Mouse (Mus musculus): ENCODE measurements around the gene Cd200r4. TPM values are rescaled to one million over a fixed set of nuclear protein-coding genes. Genes with fewer than 3 reads are reported as not detected.

Cd200r4 gene
- not detected in 2 replicates for polyA plus RNA-seq (2012; ENCODE audit: insufficient read depth, insufficient read length, low replicate concordance, missing spikeins)

DNA sequence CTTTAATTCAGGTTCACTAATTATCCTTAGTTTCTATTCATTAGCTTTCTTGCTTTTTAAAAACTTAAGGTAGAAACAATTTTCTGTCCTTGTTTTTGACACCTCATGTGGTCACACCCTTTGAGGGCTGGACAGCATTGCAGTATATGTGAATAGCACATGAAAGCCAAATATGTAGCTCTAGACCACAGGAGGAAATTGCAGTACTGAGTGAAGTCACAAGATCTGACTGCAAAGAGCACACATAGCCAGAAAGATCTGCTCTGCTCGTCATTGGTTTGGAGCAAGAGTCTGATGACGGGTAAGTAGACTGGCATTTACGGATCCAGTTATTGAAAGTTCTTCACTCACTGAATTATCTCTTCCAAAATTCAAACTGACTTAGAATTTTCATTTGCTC lies at the start of gene Cd200r4:
Gene Cd200r4, plus strand, starts transcription at position 190 of the 400 bp plus-strand sequence.
- Histone ChIP-seq H3K4me1 (ENCODE audit: control insufficient read depth, insufficient read depth, low read length) (no peaks in the 10 kb centered on the region), H3K4me3 (ENCODE audit: insufficient read depth, low read depth, low read length) (no peak within 1 kb of the TSS), H3K27ac (ENCODE audit: insufficient read depth, low read depth, low read length) (no peak within 1 kb of the TSS)
- TF ChIP-seq POLR2A (IDR thresholded peaks at IDR 0.05; ENCODE audit: insufficient read depth, low read depth, low read length) = no peak
- TF ChIP-seq CTCF (IDR thresholded peaks at IDR 0.05; ENCODE audit: insufficient read depth, low read depth, low read length) = no peak
- 93% methylated on average over 3 of the region's 3 CpGs for WGBS

GRCm38 (mm10) chr16:44761811-44762210 lies 49.7 kb upstream of the Cd200r4 start:
- Histone ChIP-seq H3K4me1 (ENCODE audit: control insufficient read depth, insufficient read depth, low read length) (no peaks in the 10 kb centered on the region), H3K4me3 (ENCODE audit: insufficient read depth, low read depth, low read length) (no peak overlapping the region), H3K27ac (ENCODE audit: insufficient read depth, low read depth, low read length) (no peak overlapping the region)
- TF ChIP-seq POLR2A (IDR thresholded peaks at IDR 0.05; ENCODE audit: insufficient read depth, low read depth, low read length) (no peak), CTCF (IDR thresholded peaks at IDR 0.05; ENCODE audit: insufficient read depth, low read depth, low read length) (no peak)
- whole genome bisulfite sequencing = 55% methylated on average over 1 of the region's 1 CpGs

- WGBS = 79% methylated on average over 22 of the region's 22 CpGs
- TF ChIP-seq POLR2A (IDR thresholded peaks at IDR 0.05; ENCODE audit: insufficient read depth, low read depth, low read length) = no peak
- no peak for TF ChIP-seq CTCF (IDR thresholded peaks at IDR 0.05; ENCODE audit: insufficient read depth, low read depth, low read length)
- H3K27ac ChIP-seq (ENCODE audit: insufficient read depth, low read depth, low read length) = no peak within 1 kb of the TSS
- no peaks in the 10 kb centered on the region for H3K4me1 ChIP-seq (ENCODE audit: control insufficient read depth, insufficient read depth, low read length)
- H3K4me3 ChIP-seq (ENCODE audit: insufficient read depth, low read depth, low read length) = no peak within 1 kb of the TSS
Measured at GRCm38 (mm10) chr16:44765555-44766319, 45.8 kb upstream of the Cd200r4 start, which contains the start of gene Cd200r1. TSS of gene Cd200r1 (plus strand) at chr16:44765736.

GRCm38 (mm10) chr16:44766320-44766892 lies 45.1 kb upstream of the Cd200r4 start:
- TF ChIP-seq POLR2A (IDR thresholded peaks at IDR 0.05; ENCODE audit: insufficient read depth, low read depth, low read length) = no peak
- TF ChIP-seq CTCF (IDR thresholded peaks at IDR 0.05; ENCODE audit: insufficient read depth, low read depth, low read length) = no peak
- WGBS = 58% methylated on average over 9 of the region's 9 CpGs
- Histone ChIP-seq H3K4me1 (ENCODE audit: control insufficient read depth, insufficient read depth, low read length) (no peaks in the 10 kb centered on the region), H3K27ac (ENCODE audit: insufficient read depth, low read depth, low read length) (no peak overlapping the region), H3K4me3 (ENCODE audit: insufficient read depth, low read depth, low read length) (no peak overlapping the region)

- Histone ChIP-seq H3K4me3 (ENCODE audit: insufficient read depth, low read depth, low read length) (no peak overlapping the region), H3K4me1 (ENCODE audit: control insufficient read depth, insufficient read depth, low read length) (peaks cover 1% of the 10 kb centered on the region; the same call in 1 of the 2 replicates), H3K27ac (ENCODE audit: insufficient read depth, low read depth, low read length) (no peak overlapping the region)
- WGBS = 85% methylated on average over 7 of the region's 7 CpGs
- TF ChIP-seq CTCF (IDR thresholded peaks at IDR 0.05; ENCODE audit: insufficient read depth, low read depth, low read length) (no peak), POLR2A (IDR thresholded peaks at IDR 0.05; ENCODE audit: insufficient read depth, low read depth, low read length) (no peak)
Measured at GRCm38 (mm10) chr16:44767506-44767905, 44.0 kb upstream of the Cd200r4 start.

DNA sequence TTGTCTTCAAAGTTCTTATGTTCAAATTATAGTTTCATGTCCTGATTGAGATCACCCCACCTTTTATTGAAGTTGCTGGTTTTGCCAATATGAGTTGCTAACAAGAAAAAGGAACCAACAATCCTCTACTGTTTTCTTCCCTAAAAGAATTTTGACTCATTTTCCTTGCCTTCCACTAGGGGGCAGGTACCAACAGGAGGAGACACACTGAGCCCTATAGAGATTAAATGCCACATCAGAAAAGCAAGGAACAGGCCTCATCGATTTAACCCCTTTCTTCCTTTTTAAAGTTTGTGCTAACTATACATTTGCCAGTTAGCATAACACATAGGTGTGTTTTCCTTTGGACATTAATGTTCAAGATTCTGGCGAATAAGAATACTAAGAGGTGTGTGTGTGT lies 43.6 kb upstream of the Cd200r4 start:
- H3K27ac ChIP-seq (ENCODE audit: insufficient read depth, low read depth, low read length) = no peak overlapping the region
- no peak overlapping the region for H3K4me3 ChIP-seq (ENCODE audit: insufficient read depth, low read depth, low read length)
- 35% methylated on average over 2 of the region's 2 CpGs for WGBS
- peaks cover 3% of the 10 kb centered on the region; the same call in 1 of the 2 replicates for H3K4me1 ChIP-seq (ENCODE audit: control insufficient read depth, insufficient read depth, low read length)
- TF ChIP-seq POLR2A (IDR thresholded peaks at IDR 0.05; ENCODE audit: insufficient read depth, low read depth, low read length) = no peak
- no peak for TF ChIP-seq CTCF (IDR thresholded peaks at IDR 0.05; ENCODE audit: insufficient read depth, low read depth, low read length)

DNA sequence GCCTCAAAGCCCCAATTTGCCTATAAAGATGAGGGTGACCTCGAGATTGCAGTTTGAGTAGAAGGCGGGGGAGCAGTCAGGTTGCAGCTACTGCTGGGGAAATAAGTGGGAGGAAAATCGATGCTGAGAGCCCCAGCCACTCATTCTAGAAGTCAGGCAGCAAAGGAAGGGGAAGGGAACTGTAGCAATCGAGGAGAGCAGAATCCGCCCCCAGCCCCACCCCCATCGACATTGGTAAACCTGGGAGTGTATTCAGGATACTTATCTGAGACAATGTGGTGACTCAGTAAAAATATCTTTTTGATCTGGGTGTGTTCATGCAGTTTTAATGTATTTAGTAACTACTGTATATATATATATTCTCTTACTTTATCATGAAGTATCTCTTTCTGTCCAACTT lies 39.0 kb upstream of the Cd200r4 start:
- peaks cover 3% of the 10 kb centered on the region; the same call in 1 of the 2 replicates for H3K4me1 ChIP-seq (ENCODE audit: control insufficient read depth, insufficient read depth, low read length)
- 49% methylated on average over 6 of the region's 6 CpGs for WGBS
- TF ChIP-seq CTCF (IDR thresholded peaks at IDR 0.05; ENCODE audit: insufficient read depth, low read depth, low read length) (no peak), POLR2A (IDR thresholded peaks at IDR 0.05; ENCODE audit: insufficient read depth, low read depth, low read length) (no peak)
- H3K27ac ChIP-seq (ENCODE audit: insufficient read depth, low read depth, low read length) = no peak overlapping the region
- no peak overlapping the region for H3K4me3 ChIP-seq (ENCODE audit: insufficient read depth, low read depth, low read length)

DNA sequence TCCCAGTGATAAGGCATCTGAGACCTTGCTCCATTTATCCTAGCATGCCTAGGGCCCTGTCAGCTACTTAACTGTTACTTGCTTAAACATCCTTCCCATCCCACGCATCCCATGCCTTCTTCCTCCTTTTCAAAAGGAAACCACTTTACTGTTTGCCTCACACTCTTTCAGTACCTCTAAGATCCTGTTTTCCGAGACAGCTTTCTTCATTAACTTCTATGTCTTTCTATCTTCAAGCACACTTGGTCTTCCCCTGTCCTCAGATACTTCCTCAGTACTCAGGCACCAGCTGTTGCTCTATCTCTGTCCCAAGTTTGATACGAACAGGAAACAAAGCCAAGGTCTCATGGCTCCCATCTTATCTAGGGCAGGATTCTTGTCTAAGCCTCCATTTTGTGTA lies 37.9 kb upstream of the Cd200r4 start:
- WGBS = 92% methylated on average over 3 of the region's 3 CpGs

GRCm38 (mm10) chr16:44774201-44774600 lies 37.3 kb upstream of the Cd200r4 start:
- no peak for TF ChIP-seq POLR2A (IDR thresholded peaks at IDR 0.05; ENCODE audit: insufficient read depth, low read depth, low read length)
- no peak for TF ChIP-seq CTCF (IDR thresholded peaks at IDR 0.05; ENCODE audit: insufficient read depth, low read depth, low read length)
- peaks cover 3% of the 10 kb centered on the region; the same call in 1 of the 2 replicates for H3K4me1 ChIP-seq (ENCODE audit: control insufficient read depth, insufficient read depth, low read length)
- 94% methylated on average over 6 of the region's 6 CpGs for WGBS
- H3K4me3 ChIP-seq (ENCODE audit: insufficient read depth, low read depth, low read length) = no peak overlapping the region
- H3K27ac ChIP-seq (ENCODE audit: insufficient read depth, low read depth, low read length) = no peak overlapping the region

More for the DNA sequence above, 37.9 kb upstream of the Cd200r4 start:
- H3K27ac ChIP-seq (ENCODE audit: insufficient read depth, low read depth, low read length) = no peak overlapping the region
- TF ChIP-seq POLR2A (IDR thresholded peaks at IDR 0.05; ENCODE audit: insufficient read depth, low read depth, low read length) (no peak), CTCF (IDR thresholded peaks at IDR 0.05; ENCODE audit: insufficient read depth, low read depth, low read length) (no peak)
- no peak overlapping the region for H3K4me3 ChIP-seq (ENCODE audit: insufficient read depth, low read depth, low read length)
- peaks cover 3% of the 10 kb centered on the region; the same call in 1 of the 2 replicates for H3K4me1 ChIP-seq (ENCODE audit: control insufficient read depth, insufficient read depth, low read length)

All from olfactory bulb, adult 2 months (tissue).